Mouse (Mus musculus): ENCODE data around the gene Tenm4.

DNA sequence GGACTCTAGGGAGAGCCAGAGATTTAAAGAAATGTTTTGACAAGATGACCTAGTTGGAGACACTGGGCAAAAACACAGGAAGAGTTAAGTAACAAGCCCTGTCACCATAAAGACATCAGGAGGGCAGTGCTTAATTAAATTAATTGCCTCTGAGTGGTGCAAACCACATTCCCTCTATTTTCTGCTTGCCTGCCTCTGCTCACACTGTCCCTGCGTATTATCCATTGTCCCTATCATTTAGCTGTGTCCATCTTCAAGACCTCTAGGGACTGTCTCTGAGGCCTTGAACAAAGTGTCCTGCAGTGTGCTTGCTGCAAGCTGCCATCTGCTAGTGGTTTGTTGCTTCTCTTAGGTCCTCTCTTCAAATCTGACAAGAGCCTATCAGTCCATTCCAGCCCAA lies 508.7 kb downstream of the Tenm4 start:
- no peak for TF ChIP-seq CTCF (IDR thresholded peaks at IDR 0.05; ENCODE audit: low read depth)
- TF ChIP-seq EP300 (IDR thresholded peaks at IDR 0.05; ENCODE audit: low read depth) = no peak

Data from liver, postnatal 0 days (tissue).